Mouse (Mus musculus) spleen, postnatal 14 days (tissue): ENCODE results near the gene Gstm4.

Experiments
- DNase-seq, 2 experiments: peaks; one replicate each; pipeline ENCODE4 v3.0.0; 2021 to 2022; ENCODE audit warnings: low spot score in 2 of 2

The Gstm4 gene

GRCm38 (mm10) chr3:108044394-108045140 is at the start of gene Gstm4:
Gstm4 (minus strand) TSS chr3:108044894.
- DNase-seq = peak; percentile 59 to 70

GRCm38 (mm10) chr3:108094146-108094545 is 49.5 kb upstream of the Gstm4 start:
- DNase-seq = no peak

- DNase-seq = no peak
Measured at GRCm38 (mm10) chr3:108093306-108093705, 48.6 kb upstream of the Gstm4 start.

- no peak for DNase-seq
Measured at GRCm38 (mm10) chr3:108092536-108093115, 47.9 kb upstream of the Gstm4 start, which contains the start of gene Gnat2. Gnat2 (plus strand) TSS chr3:108092789.

- DNase-seq = no peak
Measured at GRCm38 (mm10) chr3:108092030-108092429, 47.3 kb upstream of the Gstm4 start.

- DNase-seq = no peak
Measured at GRCm38 (mm10) chr3:108090561-108090960, 45.9 kb upstream of the Gstm4 start.

- no peak for DNase-seq
Measured at GRCm38 (mm10) chr3:108089916-108090315, 45.2 kb upstream of the Gstm4 start.

- no peak for DNase-seq
Measured at GRCm38 (mm10) chr3:108088842-108089380, 44.2 kb upstream of the Gstm4 start.

GRCm38 (mm10) chr3:108087329-108087728 is 42.6 kb upstream of the Gstm4 start:
- DNase-seq = no peak

GRCm38 (mm10) chr3:108086470-108086979 is 41.8 kb upstream of the Gstm4 start, which contains the start of gene Ampd2:
Ampd2 (minus strand) TSS chr3:108086651.
- DNase-seq = peak; percentile 56 to 64

- no peak for DNase-seq
Measured at GRCm38 (mm10) chr3:108085721-108086469, 41.2 kb upstream of the Gstm4 start.

GRCm38 (mm10) chr3:108085281-108085720 is 40.6 kb upstream of the Gstm4 start:
- DNase-seq = peak; percentile 69 to 71

GRCm38 (mm10) chr3:108084767-108085270 is 40.1 kb upstream of the Gstm4 start:
- DNase-seq = no peak

- DNase-seq = no peak
Measured at GRCm38 (mm10) chr3:108083904-108084407, 39.3 kb upstream of the Gstm4 start.

GRCm38 (mm10) chr3:108083161-108083560 is 38.5 kb upstream of the Gstm4 start:
- DNase-seq = no peak

- no peak for DNase-seq
Measured at GRCm38 (mm10) chr3:108082251-108082875, 37.7 kb upstream of the Gstm4 start.

- DNase-seq = no peak
Measured at GRCm38 (mm10) chr3:108081681-108082080, 37.0 kb upstream of the Gstm4 start.

- DNase-seq = no peak
Measured at GRCm38 (mm10) chr3:108076836-108077235, 32.1 kb upstream of the Gstm4 start.

- DNase-seq = no peak
Measured at GRCm38 (mm10) chr3:108072983-108073569, 28.4 kb upstream of the Gstm4 start.
